8 mouse cellular contexts compared by ENCODE assay signal in the genomic region with DNA sequence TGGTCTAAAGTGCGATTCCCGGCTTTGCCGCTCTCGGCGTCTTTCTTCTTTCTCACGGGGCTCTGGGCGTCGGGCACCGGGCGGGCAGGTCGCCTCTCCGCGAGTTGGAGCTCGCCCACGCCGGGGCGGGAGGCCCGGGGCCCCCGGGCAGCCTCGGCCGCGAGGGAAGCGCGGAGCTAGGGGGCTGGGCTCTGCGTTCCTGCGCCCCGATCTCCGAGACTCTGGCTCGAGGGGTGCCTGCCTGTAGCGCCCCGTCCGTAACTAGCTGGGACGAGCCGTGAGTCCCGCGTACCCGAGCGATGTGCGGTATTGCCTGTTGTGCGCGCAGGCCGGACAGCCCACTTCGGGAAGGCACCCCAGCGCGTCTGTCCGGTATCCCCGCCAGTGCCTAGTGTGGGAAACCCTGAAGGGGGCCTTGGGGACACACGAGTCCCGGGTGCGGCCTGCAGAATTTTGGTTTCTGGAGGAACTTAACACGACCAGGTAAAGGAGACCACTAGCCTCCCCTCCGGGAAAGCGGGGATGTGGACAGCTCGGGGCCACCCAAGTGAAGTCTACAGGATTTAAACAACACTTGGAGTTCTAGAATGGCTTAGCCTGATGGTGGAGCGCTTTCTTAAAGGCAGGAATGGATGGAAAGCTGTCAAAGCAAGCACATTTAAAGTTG. TPM values are rescaled to one million over a fixed set of nuclear protein-coding genes. Genes with fewer than 3 reads are reported as not detected.
DNase-seq lines count a peak whose midpoint lies in the region; ATAC-seq and TF ChIP-seq lines count a peak whose summit lies in the region.

No protein-coding gene starts in this region.

- peak overlapping the region; percentile 80 for H3K4me3 ChIP-seq in lung, adult 2 months (replicated peaks; ENCODE audit: extremely low read depth, low read depth, low read length)
- H3K4me3 ChIP-seq in hindbrain, embryonic 13.5 days, result peak overlapping the region; percentile 78
- peak overlapping the region; percentile 79 for H3K4me3 ChIP-seq in liver, embryonic 11.5 days (ENCODE audit: low read depth, low read length)

- peak overlapping the region; percentile 91 for H3K27ac ChIP-seq in hindbrain, embryonic 13.5 days
- peak overlapping the region; percentile 95 for H3K27ac ChIP-seq in liver, embryonic 11.5 days (ENCODE audit: low read depth, low read length)

- TF ChIP-seq POLR2A in lung, adult 2 months (IDR thresholded peaks at IDR 0.05; ENCODE audit: borderline replicate concordance, extremely low read depth, low read depth, low read length), result no peak

- H3K27me3 ChIP-seq in hindbrain, embryonic 13.5 days, result no peaks in the 10 kb centered on the region
- H3K27me3 ChIP-seq in liver, embryonic 11.5 days (replicated peaks; ENCODE audit: control insufficient read depth, insufficient read depth, low read length), result no peaks in the 10 kb centered on the region

- H3K4me1 ChIP-seq in lung, adult 2 months (ENCODE audit: control insufficient read depth, insufficient read depth, low read length), result peaks cover 9% of the 10 kb centered on the region
- H3K4me1 ChIP-seq in hindbrain, embryonic 13.5 days (replicated peaks), result peaks cover 31% of the 10 kb centered on the region
- peaks cover 14% of the 10 kb centered on the region for H3K4me1 ChIP-seq in liver, embryonic 11.5 days (replicated peaks; ENCODE audit: control insufficient read depth, insufficient read depth, low read length)

- WGBS in lung, adult 2 months, result under 1% methylated on average over 55 of the region's 55 CpGs
- WGBS in hindbrain, embryonic 13.5 days, result under 1% methylated on average over 55 of the region's 55 CpGs
- WGBS in liver, embryonic 11.5 days, result under 1% methylated on average over 55 of the region's 55 CpGs

- no peaks in the 10 kb centered on the region for H3K9me3 ChIP-seq in hindbrain, embryonic 13.5 days
- H3K9me3 ChIP-seq in liver, embryonic 11.5 days (ENCODE audit: control insufficient read depth, low read length), result no peaks in the 10 kb centered on the region

- DNase-seq in lung, adult 2 months, result peak; percentile 79
- no peak for DNase-seq in lung, postnatal 4 days
- peak; percentile 59 for DNase-seq in adipocyte (ENCODE audit: low spot score)
- peak; percentile 76 for DNase-seq in liver, embryonic 11.5 days (ENCODE audit: low spot score)
- DNase-seq in right cerebral cortex, postnatal 25 days, result no peak

- no peaks in the 10 kb centered on the region for H3K36me3 ChIP-seq in hindbrain, embryonic 13.5 days
- no peaks in the 10 kb centered on the region for H3K36me3 ChIP-seq in liver, embryonic 11.5 days (ENCODE audit: control insufficient read depth, insufficient read depth, low read length)

- no peak for TF ChIP-seq CTCF in lung, adult 2 months (IDR thresholded peaks at IDR 0.05; ENCODE audit: insufficient read depth, low read length)

- peak overlapping the region; percentile 79 for H3K4me2 ChIP-seq in hindbrain, embryonic 13.5 days
- peak overlapping the region; percentile 95 for H3K4me2 ChIP-seq in liver, embryonic 11.5 days

- 0 out of 2 replicates have a peak, but pooled peaks have one; percentile 7 for ATAC-seq in erythroblast, adult 5-6 weeks (replicated peaks; ENCODE audit: low FRiP score, poor library complexity, severe bottlenecking)
- ATAC-seq in hindbrain, embryonic 13.5 days (ENCODE audit: low FRiP score), result peak; percentile 73
- no peak for ATAC-seq in liver, embryonic 11.5 days (replicated peaks; ENCODE audit: low FRiP score)
- ATAC-seq in monocyte, adult 5-6 weeks (replicated peaks; ENCODE audit: insufficient number of reproducible peaks, low FRiP score, low TSS enrichment, poor library complexity, severe bottlenecking), result 0 out of 2 replicates have a peak, but pooled peaks have one; percentile 28

- H3K9ac ChIP-seq in hindbrain, embryonic 13.5 days, result peak overlapping the region; percentile 83
- peak overlapping the region; percentile 87 for H3K9ac ChIP-seq in liver, embryonic 11.5 days (ENCODE audit: low read depth, low read length)

RNA-seq across cellular contexts. Expression of gene Frmd6, which starts 0.5 kb away (rescaled TPM):
- 29.1 and 32.6 TPM in 2 replicates for polyA plus RNA-seq in lung, adult 2 months (2012; rRNA removed)
- total RNA-seq in erythroblast, adult 5-6 weeks (2015; ENCODE audit: low replicate concordance), result 0.19 and 1.3 TPM in 2 replicates
- 0.60 and 1.5 TPM in 2 replicates for total RNA-seq in erythroblast, adult 5-6 weeks (2017; ENCODE audit: low replicate concordance)
- 9.7 and 9.9 TPM in 2 replicates for polyA plus RNA-seq in hindbrain, embryonic 13.5 days (2015; fragmentation: Nextera tagmentation; extraction: Ambion mirVana)
- 9.7 and 9.9 TPM in 2 replicates for polyA plus RNA-seq in liver, embryonic 11.5 days (2014; fragmentation: Nextera tagmentation; extraction: Ambion mirVana)
- total RNA-seq in monocyte, adult 5-6 weeks (2017), result 1.8 to 6.5 TPM (median 5.8 TPM) in 3 replicates

Comparison
In these comparisons a context has a peak if more than half of its experiments do, and no peak if none do; other contexts are left out.
1. DNase-seq: peak in lung, adult 2 months (single experiment), adipocyte (single experiment) and liver, embryonic 11.5 days (single experiment); none in lung, postnatal 4 days (0 of 2) and right cerebral cortex, postnatal 25 days (single experiment).
2. Peak in every context shown above with its lines, with median percentiles within 50 percentile points of each other: H3K4me3 ChIP-seq.